Mouse (Mus musculus) liver, embryonic 15.5 days (tissue): ENCODE measurements around the gene Tbx1. TPM values are rescaled to one million over a fixed set of nuclear protein-coding genes. Genes with fewer than 3 reads are reported as not detected.

Experiments
- ATAC-seq: fragments of 200-750 bp; cut with Nextera tagmentation; 2 replicates; pipeline ENCODE4 v1.8.0; 2017; ENCODE audit warnings: moderate number of reproducible peaks, mild to moderate bottlenecking, moderate library complexity; ENCODE audit not compliant: insufficient read depth
- H3K27ac ChIP-seq: fragments of 300-500 bp; sonication (generic); replicated peaks from 2 replicates; pipeline ENCODE4 v1.5.1; 2015; ENCODE audit warnings: mild to moderate bottlenecking, inconsistent platforms
- H3K27me3 ChIP-seq: fragments of 300-500 bp; sonication (generic); 2 replicates; pipeline ENCODE4 v1.6.1; 2015; ENCODE audit warnings: mild to moderate bottlenecking, inconsistent platforms
- H3K36me3 ChIP-seq: fragments of 300-500 bp; sonication (generic); replicated peaks from 2 replicates; pipeline ENCODE4 v1.6.1; 2015; ENCODE audit warnings: moderate library complexity, mild to moderate bottlenecking, inconsistent platforms
- H3K4me1 ChIP-seq: fragments of 300-500 bp; sonication (generic); replicated peaks from 2 replicates; pipeline ENCODE4 v1.6.1; 2015; ENCODE audit warnings: inconsistent platforms
- H3K4me2 ChIP-seq: fragments of 300-500 bp; sonication (generic); 2 replicates; pipeline ENCODE4 v1.6.1; 2015; ENCODE audit warnings: moderate library complexity, mild to moderate bottlenecking, inconsistent platforms
- H3K4me3 ChIP-seq: fragments of 300-500 bp; sonication (generic); replicated peaks from 2 replicates; pipeline ENCODE4 v1.5.1; 2015; ENCODE audit warnings: mild to moderate bottlenecking, inconsistent platforms
- H3K9ac ChIP-seq: fragments of 300-500 bp; sonication (generic); 2 replicates; pipeline ENCODE4 v1.6.1; 2015; ENCODE audit warnings: moderate library complexity, mild to moderate bottlenecking, inconsistent platforms
- H3K9me3 ChIP-seq: fragments of 300-500 bp; sonication (generic); replicated peaks from 2 replicates; pipeline ENCODE4 v1.6.1; 2016; ENCODE audit warnings: inconsistent platforms
- WGBS: fragments of 180-500 bp; shearing (Covaris S2); methylation state at CpG from one replicate; pipeline ENCODE4 v1.1.7; 2015; ENCODE audit warnings: mixed read lengths; ENCODE audit not compliant: insufficient replicate concordance; 5-methylcytosine and 5-hydroxymethylcytosine counted together
- polyA plus RNA-seq: library from polyadenylated mRNA; unstranded; fragments of >200 nt; fragmentation: Nextera tagmentation; extraction: Ambion mirVana; gene quantifications from 2 replicates; pipeline ENCODE4 v1.2.1, GENCODE M21; 2015

Tbx1 gene
- polyA plus RNA-seq, 1 experiment from 2014 or later: 0.23 TPM

- peak within 1 kb of the TSS; percentile 56 for H3K4me2 ChIP-seq
- H3K27ac ChIP-seq: no peak within 1 kb of the TSS
- no peaks in the 10 kb centered on the region for H3K36me3 ChIP-seq
- H3K4me1 ChIP-seq: peaks cover 38% of the 10 kb centered on the region
- ATAC-seq: no peak
- WGBS: 3% methylated on average over 17 of the region's 17 CpGs
- no peak within 1 kb of the TSS for H3K4me3 ChIP-seq
- peaks cover 96% of the 10 kb centered on the region for H3K27me3 ChIP-seq
- H3K9me3 ChIP-seq: no peaks in the 10 kb centered on the region
- H3K9ac ChIP-seq: no peak within 1 kb of the TSS
Observed at GRCm38 (mm10) chr16:18622019-18622418, 31.5 kb upstream of the Tbx1 start, which contains the start of gene Gp1bb. Gene Gp1bb (minus strand): TSS chr16:18622403.

- WGBS: 2% methylated on average over 38 of the region's 38 CpGs
- no peak overlapping the region for H3K9ac ChIP-seq
- peak overlapping the region; percentile 39 for H3K4me3 ChIP-seq
- H3K4me2 ChIP-seq: peak overlapping the region; percentile 56
- ATAC-seq: no peak
- no peak overlapping the region for H3K27ac ChIP-seq
- no peaks in the 10 kb centered on the region for H3K9me3 ChIP-seq
- peaks cover 36% of the 10 kb centered on the region for H3K4me1 ChIP-seq
- H3K36me3 ChIP-seq: no peaks in the 10 kb centered on the region
- H3K27me3 ChIP-seq: peaks cover 96% of the 10 kb centered on the region
Observed at GRCm38 (mm10) chr16:18621362-18622001, 31.0 kb upstream of the Tbx1 start.

- Histone ChIP-seq H3K4me1 (peaks cover 29% of the 10 kb centered on the region), H3K4me3 (peak overlapping the region; percentile 39), H3K27ac (no peak overlapping the region), H3K9me3 (no peaks in the 10 kb centered on the region), H3K36me3 (no peaks in the 10 kb centered on the region), H3K27me3 (peaks cover 96% of the 10 kb centered on the region), H3K4me2 (peak overlapping the region; percentile 56), H3K9ac (no peak overlapping the region)
- WGBS: 1% methylated on average over 73 of the region's 74 CpGs
- no peak for ATAC-seq
Observed at GRCm38 (mm10) chr16:18620601-18621361, 30.3 kb upstream of the Tbx1 start.

- H3K27ac ChIP-seq: no peak overlapping the region
- WGBS: 36% methylated on average over 6 of the region's 6 CpGs
- H3K9me3 ChIP-seq: no peaks in the 10 kb centered on the region
- H3K27me3 ChIP-seq: peaks cover 95% of the 10 kb centered on the region
- H3K4me2 ChIP-seq: no peak overlapping the region
- ATAC-seq: no peak
- H3K4me1 ChIP-seq: peaks cover 26% of the 10 kb centered on the region
- no peak overlapping the region for H3K9ac ChIP-seq
- no peak overlapping the region for H3K4me3 ChIP-seq
- H3K36me3 ChIP-seq: no peaks in the 10 kb centered on the region
Observed at GRCm38 (mm10) chr16:18620201-18620600, 29.7 kb upstream of the Tbx1 start.

- no peak for ATAC-seq
- peaks cover 88% of the 10 kb centered on the region for H3K27me3 ChIP-seq
- no peaks in the 10 kb centered on the region for H3K9me3 ChIP-seq
- H3K4me2 ChIP-seq: no peak overlapping the region
- peaks cover 26% of the 10 kb centered on the region for H3K4me1 ChIP-seq
- no peak overlapping the region for H3K4me3 ChIP-seq
- 46% methylated on average over 4 of the region's 4 CpGs for WGBS
- H3K36me3 ChIP-seq: no peaks in the 10 kb centered on the region
- no peak overlapping the region for H3K27ac ChIP-seq
- H3K9ac ChIP-seq: no peak overlapping the region
Observed at GRCm38 (mm10) chr16:18619110-18619509, 28.6 kb upstream of the Tbx1 start.

- Histone ChIP-seq H3K9me3 (no peaks in the 10 kb centered on the region), H3K27me3 (peaks cover 85% of the 10 kb centered on the region), H3K36me3 (no peaks in the 10 kb centered on the region), H3K4me1 (peaks cover 26% of the 10 kb centered on the region), H3K27ac (no peak overlapping the region), H3K4me2 (no peak overlapping the region), H3K9ac (no peak overlapping the region), H3K4me3 (no peak overlapping the region)
- no peak for ATAC-seq
- WGBS: 49% methylated on average over 2 of the region's 2 CpGs
Observed at GRCm38 (mm10) chr16:18618297-18618696, 27.8 kb upstream of the Tbx1 start.

GRCm38 (mm10) chr16:18617370-18618065 lies 27.0 kb upstream of the Tbx1 start:
- Histone ChIP-seq H3K9ac (no peak overlapping the region), H3K36me3 (no peaks in the 10 kb centered on the region), H3K4me3 (peak overlapping the region; percentile 24), H3K9me3 (no peaks in the 10 kb centered on the region), H3K4me1 (peaks cover 26% of the 10 kb centered on the region), H3K27ac (no peak overlapping the region), H3K4me2 (peak overlapping the region; percentile 61), H3K27me3 (peaks cover 82% of the 10 kb centered on the region)
- under 1% methylated on average over 27 of the region's 27 CpGs for WGBS
- peak; percentile 60 for ATAC-seq

GRCm38 (mm10) chr16:18613301-18613700 lies 22.8 kb upstream of the Tbx1 start:
- peaks cover 10% of the 10 kb centered on the region for H3K4me1 ChIP-seq
- no peaks in the 10 kb centered on the region for H3K36me3 ChIP-seq
- 50% methylated on average over 3 of the region's 3 CpGs for WGBS
- no peak overlapping the region for H3K27ac ChIP-seq
- no peaks in the 10 kb centered on the region for H3K9me3 ChIP-seq
- no peak overlapping the region for H3K4me2 ChIP-seq
- H3K4me3 ChIP-seq: no peak overlapping the region
- no peak overlapping the region for H3K9ac ChIP-seq
- peaks cover 70% of the 10 kb centered on the region for H3K27me3 ChIP-seq
- ATAC-seq: no peak

- no peak for ATAC-seq
- WGBS: 64% methylated on average over 13 of the region's 13 CpGs
- peaks cover 67% of the 10 kb centered on the region for H3K27me3 ChIP-seq
Observed at GRCm38 (mm10) chr16:18611752-18612151, 21.3 kb upstream of the Tbx1 start.

GRCm38 (mm10) chr16:18609099-18609498 lies 18.6 kb upstream of the Tbx1 start:
- H3K27me3 ChIP-seq: peaks cover 52% of the 10 kb centered on the region
- no peaks in the 10 kb centered on the region for H3K9me3 ChIP-seq
- no peak for ATAC-seq
- H3K36me3 ChIP-seq: no peaks in the 10 kb centered on the region
- H3K27ac ChIP-seq: no peak overlapping the region
- H3K9ac ChIP-seq: no peak overlapping the region
- no peak overlapping the region for H3K4me3 ChIP-seq
- no peaks in the 10 kb centered on the region for H3K4me1 ChIP-seq
- no peak overlapping the region for H3K4me2 ChIP-seq
- 58% methylated on average over 2 of the region's 2 CpGs for WGBS

More at GRCm38 (mm10) chr16:18611752-18612151, 21.3 kb upstream of the Tbx1 start:
- Histone ChIP-seq H3K36me3 (no peaks in the 10 kb centered on the region), H3K4me1 (no peaks in the 10 kb centered on the region), H3K4me3 (no peak overlapping the region), H3K4me2 (no peak overlapping the region), H3K9ac (no peak overlapping the region), H3K27ac (no peak overlapping the region), H3K9me3 (no peaks in the 10 kb centered on the region)

GRCm38 (mm10) chr16:18608226-18608625 lies 17.8 kb upstream of the Tbx1 start:
- no peaks in the 10 kb centered on the region for H3K36me3 ChIP-seq
- no peak for ATAC-seq
- no peak overlapping the region for H3K4me2 ChIP-seq
- peaks cover 47% of the 10 kb centered on the region for H3K27me3 ChIP-seq
- H3K4me3 ChIP-seq: no peak overlapping the region
- 14% methylated on average over 11 of the region's 11 CpGs for WGBS
- no peaks in the 10 kb centered on the region for H3K9me3 ChIP-seq
- H3K27ac ChIP-seq: no peak overlapping the region
- no peak overlapping the region for H3K9ac ChIP-seq
- no peaks in the 10 kb centered on the region for H3K4me1 ChIP-seq
